Mouse (Mus musculus) MEL (cell line): ENCODE measurements around the gene Ctns. TPM values are rescaled to one million over a fixed set of nuclear protein-coding genes. Genes with fewer than 3 reads are reported as not detected.

ENCODE experiments used
- DNase-seq: peaks from one replicate; pipeline ENCODE4 v3.0.0; 2011; ENCODE audit warnings: low read depth, low spot score
- H3K27ac ChIP-seq: 2 replicates; pipeline ENCODE4 v1.5.1; 2012; ENCODE audit warnings: low read depth, mild to moderate bottlenecking, control low read depth, low read length, moderate library complexity; ENCODE audit not compliant: control insufficient read depth
- H3K27me3 ChIP-seq, 2 experiments: fragments of 150-350 bp in 1 of 2; sonication (generic) in 1 of 2; 2 replicates each; pipeline ENCODE4 v1.6.1; 2012; ENCODE audit warnings: low read length in 2 of 2, mild to moderate bottlenecking in 2 of 2, improper control_type of control experiment in 1 of 2, moderate library complexity in 1 of 2; ENCODE audit not compliant: insufficient read depth in 2 of 2, control insufficient read depth in 1 of 2
- H3K36me3 ChIP-seq, 2 experiments: 2 replicates each; pipeline ENCODE4 v1.6.1; 2012 to 2014; ENCODE audit warnings: low read length in 2 of 2, improper control_type of control experiment in 1 of 2, inconsistent platforms in 1 of 2, mild to moderate bottlenecking in 1 of 2; ENCODE audit not compliant: insufficient read depth in 2 of 2, control insufficient read depth in 1 of 2
- H3K4me1 ChIP-seq, 2 experiments: fragments of 150-350 bp in 1 of 2; sonication (generic) in 1 of 2; 2 replicates each; pipeline ENCODE4 v1.6.1; 2012; ENCODE audit warnings: low read length in 2 of 2, improper control_type of control experiment in 1 of 2, mild to moderate bottlenecking in 1 of 2; ENCODE audit not compliant: insufficient read depth in 2 of 2, control insufficient read depth in 1 of 2
- H3K4me3 ChIP-seq, 2 experiments: fragments of 150-350 bp in 1 of 2; sonication (generic) in 1 of 2; 2 replicates each; pipeline ENCODE4 v1.5.1; 2012; ENCODE audit warnings: low read depth in 2 of 2, low read length in 2 of 2, mild to moderate bottlenecking in 2 of 2, moderate library complexity in 2 of 2, control low read depth in 1 of 2, improper control_type of control experiment in 1 of 2; ENCODE audit not compliant: control insufficient read depth in 1 of 2, insufficient read depth in 1 of 2
- H3K79me2 ChIP-seq: 2 replicates; pipeline ENCODE4 v1.6.1; 2012; ENCODE audit warnings: mild to moderate bottlenecking, low read length, moderate library complexity; ENCODE audit not compliant: control insufficient read depth, poor library complexity, insufficient read depth
- H3K9ac ChIP-seq: 2 replicates; pipeline ENCODE4 v1.6.1; 2012; ENCODE audit warnings: low read depth, mild to moderate bottlenecking, control low read depth, low read length, moderate library complexity; ENCODE audit not compliant: control insufficient read depth, poor library complexity, severe bottlenecking
- H3K9me3 ChIP-seq: fragments of 150-350 bp; sonication (generic); replicated peaks from 2 replicates; pipeline ENCODE4 v1.6.1; 2012; ENCODE audit warnings: mild to moderate bottlenecking, low read length, improper control_type of control experiment, moderate library complexity; ENCODE audit not compliant: insufficient read depth
- BHLHE40 ChIP-seq: IDR thresholded peaks from 2 replicates; pipeline ENCODE4 v1.6.1; 2012; ENCODE audit warnings: low read depth, mild to moderate bottlenecking, inconsistent platforms, low read length, improper control_type of control experiment, borderline replicate concordance
- CHD1 ChIP-seq: IDR thresholded peaks from 2 replicates; pipeline ENCODE4 v1.6.1; 2012; ENCODE audit warnings: low read depth, mild to moderate bottlenecking, inconsistent platforms, low read length, improper control_type of control experiment
- CTCF ChIP-seq, 3 experiments: IDR thresholded peaks in 2 of 3; conservative IDR thresholded peaks in 1 of 3; 2 replicates each; pipeline ENCODE4 v1.5.1; 2011 to 2012; ENCODE audit warnings: low read length in 3 of 3, low read depth in 2 of 3, mild to moderate bottlenecking in 2 of 3, improper control_type of control experiment in 1 of 3, inconsistent platforms in 1 of 3, mixed read lengths in 1 of 3, moderate library complexity in 1 of 3; ENCODE audit not compliant: control insufficient read depth in 1 of 3, insufficient read depth in 1 of 3, poor library complexity in 1 of 3, severe bottlenecking in 1 of 3
- EP300 ChIP-seq, 2 experiments: IDR thresholded peaks; 2 replicates each; pipeline ENCODE4 v1.6.1; 2011; ENCODE audit warnings: improper control_type of control experiment in 2 of 2, low read length in 2 of 2, low read depth in 1 of 2, mild to moderate bottlenecking in 1 of 2
- ETS1 ChIP-seq: IDR thresholded peaks from 2 replicates; pipeline ENCODE4 v1.6.1; 2012; ENCODE audit warnings: low read depth, mild to moderate bottlenecking, inconsistent platforms, low read length, improper control_type of control experiment, moderate library complexity
- GABPA ChIP-seq: IDR thresholded peaks from 2 replicates; pipeline ENCODE4 v1.6.1; 2012; ENCODE audit warnings: low read depth, mild to moderate bottlenecking, inconsistent platforms, low read length, improper control_type of control experiment, moderate library complexity
- KAT2A ChIP-seq: conservative IDR thresholded peaks from 2 replicates; pipeline ENCODE4 v1.6.1; 2012; ENCODE audit warnings: low read depth, low read length, improper control_type of control experiment, inconsistent platforms
- MAFK ChIP-seq: IDR thresholded peaks from 2 replicates; pipeline ENCODE4 v1.6.1; 2011; ENCODE audit warnings: low read depth, mild to moderate bottlenecking, low read length, improper control_type of control experiment, borderline replicate concordance
- MAX ChIP-seq: IDR thresholded peaks from 2 replicates; pipeline ENCODE4 v1.6.1; 2011; ENCODE audit warnings: low read length, improper control_type of control experiment
- MAZ ChIP-seq: IDR thresholded peaks from 2 replicates; pipeline ENCODE4 v1.6.1; 2012; ENCODE audit warnings: low read depth, mild to moderate bottlenecking, inconsistent platforms, low read length, improper control_type of control experiment
- MYB ChIP-seq: IDR thresholded peaks from 2 replicates; pipeline ENCODE4 v1.6.1; 2011; ENCODE audit warnings: mild to moderate bottlenecking, low read depth, low read length, improper control_type of control experiment
- MYC ChIP-seq: IDR thresholded peaks from 2 replicates; pipeline ENCODE4 v1.6.1; 2011; ENCODE audit warnings: low read depth, mild to moderate bottlenecking, low read length, improper control_type of control experiment, moderate library complexity
- NRF1 ChIP-seq: IDR thresholded peaks from 2 replicates; pipeline ENCODE4 v1.6.1; 2014; ENCODE audit warnings: low read depth, mild to moderate bottlenecking, inconsistent platforms, low read length, improper control_type of control experiment, moderate library complexity; ENCODE audit not compliant: poor library complexity, insufficient read depth, severe bottlenecking
- POLR2A ChIP-seq, 2 experiments: IDR thresholded peaks; 2 replicates each; pipeline ENCODE4 v1.6.1; 2011 to 2012; ENCODE audit warnings: low read length in 2 of 2, mild to moderate bottlenecking in 2 of 2, control low read depth in 1 of 2, improper control_type of control experiment in 1 of 2, low read depth in 1 of 2, moderate library complexity in 1 of 2; ENCODE audit not compliant: control insufficient read depth in 1 of 2, insufficient read depth in 1 of 2, poor library complexity in 1 of 2
- POLR2AphosphoS2 ChIP-seq: IDR thresholded peaks from 2 replicates; pipeline ENCODE4 v1.6.1; 2011; ENCODE audit warnings: low read length, improper control_type of control experiment
- POLR2AphosphoS5 ChIP-seq: IDR thresholded peaks from 2 replicates; pipeline ENCODE4 v1.6.1; 2012; ENCODE audit warnings: low read depth, borderline replicate concordance, mild to moderate bottlenecking, inconsistent platforms, low read length, moderate library complexity, mixed read lengths
- RAD21 ChIP-seq: IDR thresholded peaks from 2 replicates; pipeline ENCODE4 v1.6.1; 2011; ENCODE audit warnings: mild to moderate bottlenecking, low read depth, low read length, improper control_type of control experiment
- RCOR1 ChIP-seq: IDR thresholded peaks from 2 replicates; pipeline ENCODE4 v1.6.1; 2012; ENCODE audit warnings: low read depth, mild to moderate bottlenecking, inconsistent platforms, low read length, improper control_type of control experiment
- SIN3A ChIP-seq: IDR thresholded peaks from 2 replicates; pipeline ENCODE4 v1.6.1; 2012; ENCODE audit warnings: low read length, improper control_type of control experiment, inconsistent platforms
- TAL1 ChIP-seq: IDR thresholded peaks from 2 replicates; pipeline ENCODE4 v1.6.1; 2012; ENCODE audit warnings: mild to moderate bottlenecking, inconsistent platforms, low read length, moderate library complexity, mixed read lengths
- UBTF ChIP-seq: IDR thresholded peaks from 2 replicates; pipeline ENCODE4 v1.6.1; 2012; ENCODE audit warnings: low read depth, mild to moderate bottlenecking, inconsistent platforms, low read length, improper control_type of control experiment, moderate library complexity, borderline replicate concordance; ENCODE audit not compliant: insufficient read depth
- ZC3H11A ChIP-seq: IDR thresholded peaks from 2 replicates; pipeline ENCODE4 v1.6.1; 2012; ENCODE audit warnings: low read depth, mild to moderate bottlenecking, inconsistent platforms, low read length, improper control_type of control experiment
- ZKSCAN1 ChIP-seq: IDR thresholded peaks from 2 replicates; pipeline ENCODE4 v1.6.1; 2012; ENCODE audit warnings: low read depth, mild to moderate bottlenecking, inconsistent platforms, low read length, improper control_type of control experiment, moderate library complexity
- ZNF384 ChIP-seq: IDR thresholded peaks from 2 replicates; pipeline ENCODE4 v1.6.1; 2012; ENCODE audit warnings: low read depth, mild to moderate bottlenecking, inconsistent platforms, low read length, improper control_type of control experiment
- polyA plus RNA-seq, 2 experiments: library from polyadenylated mRNA; stranded (reverse) in 1 of 2; unstranded in 1 of 2; fragments of >175 nt in 1 of 2; fragments of >200 nt in 1 of 2; gene quantifications; 2 replicates each; pipeline versions ENCODE4 v1.2.1 to v1.2.4; 2012; ENCODE audit warnings: low replicate concordance in 2 of 2, low read depth in 1 of 2; ENCODE audit not compliant: insufficient read length in 2 of 2, insufficient read depth in 1 of 2, missing spikeins in 1 of 2
- total RNA-seq: library from RNA; depleted of rRNA; stranded (reverse); fragments of 300-350 nt; gene quantifications from 2 replicates; pipeline ENCODE4 v1.2.3, GENCODE M21; 2012

Gene Ctns
- total and polyA plus RNA-seq, 3 experiments, result 5.4 to 9.4 TPM; not detected in 1

GRCm38 (mm10) chr11:73159957-73160810, 38.7 kb downstream of the Ctns start, which contains the start of gene P2rx5:
TSS of gene P2rx5 (plus strand) at chr11:73160421.
- Histone ChIP-seq H3K4me1 (no peaks in the 10 kb centered on the region), H3K79me2 (no peaks in the 10 kb centered on the region), H3K27ac (no peak within 1 kb of the TSS), H3K9me3 (no peaks in the 10 kb centered on the region), H3K36me3 (no peaks in the 10 kb centered on the region), H3K9ac (no peak within 1 kb of the TSS), H3K4me3 (no peak within 1 kb of the TSS), H3K27me3 (peaks cover 0 to 1% of the 10 kb centered on the region in 2 experiments; a peak in 1 of 4 replicates)
- DNase-seq, result no peak
- TF ChIP-seq BHLHE40 (no peak), UBTF (no peak), ZC3H11A (no peak), KAT2A (no peak), MYB (no peak), MYC (no peak), MAZ (no peak), RAD21 (no peak), NRF1 (no peak), POLR2AphosphoS5 (no peak), CTCF (IDR thresholded peaks at IDR 0.05 in 2 of 3, conservative IDR thresholded peaks at IDR 0.05 in 1 of 3; ENCODE audit: control insufficient read depth in 1 of 3, insufficient read depth in 1 of 3, low read depth in 2 of 3, low read length in 3 of 3, poor library complexity in 1 of 3, severe bottlenecking in 1 of 3) (no peak), MAX (no peak), POLR2A (IDR thresholded peaks at IDR 0.05; ENCODE audit: control insufficient read depth in 1 of 2, insufficient read depth in 1 of 2, low read depth in 1 of 2, low read length in 2 of 2, poor library complexity in 1 of 2) (no peak), ZKSCAN1 (no peak), RCOR1 (no peak), TAL1 (no peak), ETS1 (no peak)

GRCm38 (mm10) chr11:73155071-73155470, 43.8 kb downstream of the Ctns start:
- Histone ChIP-seq H3K27me3 (peaks cover 0 to 3% of the 10 kb centered on the region in 2 experiments; a peak in 1 of 4 replicates), H3K9ac (no peak overlapping the region)

More at GRCm38 (mm10) chr11:73155071-73155470, 43.8 kb downstream of the Ctns start:
- Histone ChIP-seq H3K27ac (no peak overlapping the region), H3K9me3 (no peaks in the 10 kb centered on the region), H3K79me2 (no peaks in the 10 kb centered on the region), H3K4me3 (no peak overlapping the region), H3K4me1 (no peaks in the 10 kb centered on the region), H3K36me3 (no peaks in the 10 kb centered on the region)
- no peak for DNase-seq
- TF ChIP-seq CTCF (IDR thresholded peaks at IDR 0.05 in 2 of 3, conservative IDR thresholded peaks at IDR 0.05 in 1 of 3; ENCODE audit: control insufficient read depth in 1 of 3, insufficient read depth in 1 of 3, low read depth in 2 of 3, low read length in 3 of 3, poor library complexity in 1 of 3, severe bottlenecking in 1 of 3) (no peak), ZNF384 (no peak), POLR2AphosphoS5 (no peak), ZKSCAN1 (no peak), TAL1 (no peak), POLR2AphosphoS2 (no peak), MAFK (no peak), EP300 (IDR thresholded peaks at IDR 0.05; ENCODE audit: low read depth in 1 of 2, low read length in 2 of 2) (no peak), CHD1 (no peak), GABPA (no peak), SIN3A (no peak)
